Comparison of ENCODE assay signal across 9 mouse cellular contexts in genomic region chr15:90929043-90929442, GRCm38 (mm10).
DNase-seq lines count a peak whose midpoint lies in the region; ATAC-seq and TF ChIP-seq lines count a peak whose summit lies in the region.
"Had no signal": no experiment of that assay in that cellular context is flagged by ENCODE, and none has a peak within 500 bp of the region (broad histone marks: within the 10 kb centered on the region; RNA-seq: fewer than 3 reads in every experiment).

No protein-coding gene starts in this region.

- H3K9me3 ChIP-seq in hindbrain, postnatal 0 days (ENCODE audit: low read length) = no peaks in the 10 kb centered on the region
- H3K9me3 ChIP-seq in hindbrain, embryonic 12.5 days (replicated peaks) = no peaks in the 10 kb centered on the region

- DNase-seq in hindbrain, postnatal 0 days (ENCODE audit: low spot score) = peak; percentile 70
- peak; percentile 32 to 43 for DNase-seq in right cerebral cortex, adult 2 months (ENCODE audit: low spot score in 2 of 2)
- no peak for DNase-seq in right cerebral cortex, postnatal 25 days
- DNase-seq in cerebellum, postnatal 14 days = peak; percentile 40 to 47
- DNase-seq in mesoderm, embryonic 11.5 days (ENCODE audit: low read depth, low spot score) = peak; percentile 43
- DNase-seq in frontal cortex, postnatal 25 days (ENCODE audit: low spot score in 2 of 2) = no peak
- no peak for DNase-seq in gastrocnemius, postnatal 4 days (ENCODE audit: low spot score in 2 of 2)

- H3K4me3 ChIP-seq in hindbrain, postnatal 0 days (ENCODE audit: low read length) = no peak overlapping the region
- no peak overlapping the region for H3K4me3 ChIP-seq in hindbrain, embryonic 12.5 days
- H3K4me3 ChIP-seq: megakaryocyte, embryonic 14.5 days had no signal

- H3K27me3 ChIP-seq in hindbrain, postnatal 0 days (ENCODE audit: insufficient read depth, low read length) = no peaks in the 10 kb centered on the region
- no peaks in the 10 kb centered on the region for H3K27me3 ChIP-seq in hindbrain, embryonic 12.5 days
- H3K27me3 ChIP-seq: megakaryocyte, embryonic 14.5 days had no signal

- no peaks in the 10 kb centered on the region for H3K36me3 ChIP-seq in hindbrain, postnatal 0 days (ENCODE audit: insufficient read depth, low read length)
- peaks cover 4% of the 10 kb centered on the region; the same call in 1 of the 2 replicates for H3K36me3 ChIP-seq in hindbrain, embryonic 12.5 days

- peak; percentile 85 for TF ChIP-seq CTCF in hindbrain, postnatal 0 days (IDR thresholded peaks at IDR 0.05; ENCODE audit: low read depth)

- no peak overlapping the region for H3K9ac ChIP-seq in hindbrain, postnatal 0 days (replicated peaks; ENCODE audit: low read length)
- H3K9ac ChIP-seq in hindbrain, embryonic 12.5 days = no peak overlapping the region

- no peak overlapping the region for H3K4me2 ChIP-seq in hindbrain, postnatal 0 days (ENCODE audit: low read depth, low read length)
- H3K4me2 ChIP-seq in hindbrain, embryonic 12.5 days (replicated peaks) = no peak overlapping the region

- no peak overlapping the region for H3K27ac ChIP-seq in hindbrain, postnatal 0 days
- no peak overlapping the region for H3K27ac ChIP-seq in hindbrain, embryonic 12.5 days

- no peak for ATAC-seq in hindbrain, postnatal 0 days
- ATAC-seq in hindbrain, embryonic 12.5 days (ENCODE audit: low FRiP score) = no peak

- WGBS in hindbrain, postnatal 0 days = 15% methylated on average over 1 of the region's 1 CpGs
- WGBS in hindbrain, embryonic 12.5 days = 25% methylated on average over 1 of the region's 1 CpGs

- no peaks in the 10 kb centered on the region for H3K4me1 ChIP-seq in hindbrain, postnatal 0 days (ENCODE audit: insufficient read depth, low read length)
- no peaks in the 10 kb centered on the region for H3K4me1 ChIP-seq in hindbrain, embryonic 12.5 days
- H3K4me1 ChIP-seq: megakaryocyte, embryonic 14.5 days had no signal

Comparison
In these comparisons a context has a peak if more than half of its experiments do, and no peak if none do; other contexts are left out.
1. DNase-seq: peak in hindbrain, postnatal 0 days (single experiment), right cerebral cortex, adult 2 months (2 of 2), cerebellum, postnatal 14 days (2 of 2) and mesoderm, embryonic 11.5 days (single experiment); none in right cerebral cortex, postnatal 25 days (single experiment), frontal cortex, postnatal 25 days (0 of 2) and gastrocnemius, postnatal 4 days (0 of 2).